ENCODE assay signal across 8 mouse cellular contexts in the genomic region with DNA sequence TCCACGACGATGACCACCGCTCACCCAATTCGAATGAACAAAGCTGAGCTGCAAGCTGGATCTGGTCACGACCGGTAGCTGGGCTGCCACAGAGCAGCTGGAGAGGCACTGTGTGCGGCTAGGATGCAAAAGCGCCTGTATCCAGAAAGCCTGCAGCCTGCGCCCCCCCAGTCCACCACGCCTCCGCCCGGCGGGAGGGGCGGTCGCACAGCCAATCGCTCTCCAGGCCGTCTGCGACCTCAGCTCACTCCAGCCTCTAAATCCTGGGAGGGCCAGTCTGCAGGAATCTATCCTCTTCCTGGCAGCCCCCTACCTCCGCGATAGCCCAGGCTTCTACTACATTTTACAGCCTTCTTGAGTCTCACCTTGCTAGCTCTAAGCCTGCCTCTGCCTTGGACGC. TPM values are rescaled to one million over a fixed set of nuclear protein-coding genes. Genes with fewer than 3 reads are reported as not detected.
DNase-seq lines count a peak whose midpoint lies in the region; ATAC-seq and TF ChIP-seq lines count a peak whose summit lies in the region.

A gene (minus strand): TSS at position 116 of the 400 bp plus-strand sequence.

- peak; percentile 41 to 60 for DNase-seq in left cerebral cortex, adult 2 months (ENCODE audit: extremely low spot score in 1 of 2, low spot score in 2 of 2)
- DNase-seq in left cerebral cortex, adult 9 months (ENCODE audit: low spot score in 2 of 2), result no peak
- peak; percentile 68 for DNase-seq in embryo, embryonic 10 days (ENCODE audit: low spot score)
- DNase-seq in kidney, postnatal 4 days, result peak; percentile 70 to 82
- DNase-seq in lung, postnatal 0 days (ENCODE audit: low spot score), result peak; percentile 46
- DNase-seq in spleen, adult 18-20 months, result no peak

- no peaks in the 10 kb centered on the region for H3K27me3 ChIP-seq in heart, embryonic 14.5 days (ENCODE audit: control insufficient read depth, insufficient read depth, low read length)
- 0 out of 2 replicates have a peak, but pooled peaks cover 13% of the 10 kb centered on the region for H3K27me3 ChIP-seq in lung, postnatal 0 days (replicated peaks; ENCODE audit: insufficient read depth, low read length)
- H3K27me3 ChIP-seq in stomach, embryonic 14.5 days (ENCODE audit: control insufficient read depth, insufficient read depth, low read length), result no peaks in the 10 kb centered on the region

- no peaks in the 10 kb centered on the region for H3K36me3 ChIP-seq in heart, embryonic 14.5 days (ENCODE audit: control insufficient read depth, insufficient read depth, low read length)
- H3K36me3 ChIP-seq in lung, postnatal 0 days (ENCODE audit: insufficient read depth, low read length), result no peaks in the 10 kb centered on the region
- H3K36me3 ChIP-seq in stomach, embryonic 14.5 days (ENCODE audit: control insufficient read depth, insufficient read depth, low read length), result no peaks in the 10 kb centered on the region

- intact Hi-C loops in left cerebral cortex, adult 2 months (cut with DNase I), result no loop called here

- peak; percentile 37; the same call in 1 of the 2 replicates for ATAC-seq in heart, embryonic 14.5 days (ENCODE audit: insufficient number of reproducible peaks, insufficient read depth, low FRiP score, low read depth)
- peak; percentile 58 for ATAC-seq in lung, postnatal 0 days
- ATAC-seq in stomach, embryonic 14.5 days (ENCODE audit: insufficient number of reproducible peaks, insufficient read depth, low FRiP score, low read depth), result peak; percentile 58

- H3K4me3 ChIP-seq in left cerebral cortex, adult 2 months, result peak within 1 kb of the TSS; percentile 56
- H3K4me3 ChIP-seq in heart, embryonic 14.5 days (ENCODE audit: control insufficient read depth in 1 of 2, insufficient read depth in 1 of 2, low read depth in 1 of 2, low read length in 2 of 2), result peak within 1 kb of the TSS; percentile 54 to 61
- peak within 1 kb of the TSS; percentile 44 for H3K4me3 ChIP-seq in lung, postnatal 0 days (ENCODE audit: low read depth, low read length)
- H3K4me3 ChIP-seq in stomach, embryonic 14.5 days (ENCODE audit: low read depth, low read length), result peak within 1 kb of the TSS; percentile 43

- WGBS in heart, embryonic 14.5 days, result 5% methylated on average over 21 of the region's 21 CpGs
- WGBS in lung, postnatal 0 days, result 8% methylated on average over 17 of the region's 21 CpGs
- WGBS in stomach, embryonic 14.5 days, result 3% methylated on average over 21 of the region's 21 CpGs

- H3K4me2 ChIP-seq in heart, embryonic 14.5 days (ENCODE audit: low read length), result peak within 1 kb of the TSS; percentile 72
- H3K4me2 ChIP-seq in lung, postnatal 0 days (replicated peaks; ENCODE audit: low read depth, low read length), result peak within 1 kb of the TSS; percentile 55
- H3K4me2 ChIP-seq in stomach, embryonic 14.5 days (replicated peaks; ENCODE audit: low read depth, low read length), result peak within 1 kb of the TSS; percentile 54

- no peaks in the 10 kb centered on the region for H3K9me3 ChIP-seq in heart, embryonic 14.5 days (ENCODE audit: control insufficient read depth, low read length)
- no peaks in the 10 kb centered on the region for H3K9me3 ChIP-seq in lung, postnatal 0 days (ENCODE audit: low read length)
- H3K9me3 ChIP-seq in stomach, embryonic 14.5 days (ENCODE audit: control insufficient read depth, low read depth, low read length), result no peaks in the 10 kb centered on the region

- TF ChIP-seq EP300 in lung, postnatal 0 days (IDR thresholded peaks at IDR 0.05), result no peak

- peak within 1 kb of the TSS; percentile 87 for H3K27ac ChIP-seq in left cerebral cortex, adult 2 months
- peak within 1 kb of the TSS in 1 of 2 experiments; percentile 70; a peak in 2 of 4 replicates for H3K27ac ChIP-seq in heart, embryonic 14.5 days (replicated peaks in 1 of 2; ENCODE audit: control insufficient read depth in 1 of 2, insufficient read depth in 1 of 2, low read depth in 2 of 2, low read length in 2 of 2)
- H3K27ac ChIP-seq in lung, postnatal 0 days (ENCODE audit: low read length), result peak within 1 kb of the TSS; percentile 28
- H3K27ac ChIP-seq in stomach, embryonic 14.5 days (ENCODE audit: low read length), result peak within 1 kb of the TSS; percentile 55; the same call in 1 of the 2 replicates

- peaks cover 10 to 25% of the 10 kb centered on the region in 2 experiments for H3K4me1 ChIP-seq in heart, embryonic 14.5 days (ENCODE audit: control insufficient read depth in 2 of 2, insufficient read depth in 2 of 2, low read length in 2 of 2)
- H3K4me1 ChIP-seq in lung, postnatal 0 days (ENCODE audit: insufficient read depth, low read depth, low read length), result peaks cover 9% of the 10 kb centered on the region
- peaks cover 19% of the 10 kb centered on the region for H3K4me1 ChIP-seq in stomach, embryonic 14.5 days (ENCODE audit: control insufficient read depth, insufficient read depth, low read length)

- H3K9ac ChIP-seq in heart, embryonic 14.5 days (ENCODE audit: low read length), result peak within 1 kb of the TSS; percentile 77
- H3K9ac ChIP-seq in lung, postnatal 0 days (replicated peaks; ENCODE audit: low read depth), result peak within 1 kb of the TSS; percentile 29
- H3K9ac ChIP-seq in stomach, embryonic 14.5 days (replicated peaks; ENCODE audit: low read depth, low read length), result peak within 1 kb of the TSS; percentile 21; the same call in 1 of the 2 replicates

- no peak for TF ChIP-seq CTCF in left cerebral cortex, adult 2 months (IDR thresholded peaks at IDR 0.05)
- TF ChIP-seq CTCF in lung, postnatal 0 days (IDR thresholded peaks at IDR 0.05), result no peak

RNA-seq across cellular contexts. Expression of the gene that starts here (rescaled TPM):
- 100 to 1,000 TPM; 164 to 198 TPM for total RNA-seq in left cerebral cortex, adult 2 months (2021)
- 65.4 and 86.3 TPM in 2 replicates for polyA plus RNA-seq in heart, embryonic 14.5 days (2014; fragmentation: Nextera tagmentation; extraction: Ambion mirVana)
- 82.5 and 88.3 TPM in 2 replicates for polyA plus RNA-seq in lung, postnatal 0 days (2015; fragmentation: Nextera tagmentation; extraction: Ambion mirVana)
- polyA plus RNA-seq in stomach, embryonic 14.5 days (2014; fragmentation: Nextera tagmentation; extraction: Ambion mirVana), result 29.5 and 31.5 TPM in 2 replicates

Comparison
In these comparisons a context has a peak if more than half of its experiments do, and no peak if none do; other contexts are left out.
1. DNase-seq: peak in left cerebral cortex, adult 2 months (2 of 2), embryo, embryonic 10 days (single experiment), kidney, postnatal 4 days (2 of 2) and lung, postnatal 0 days (single experiment); none in left cerebral cortex, adult 9 months (0 of 2) and spleen, adult 18-20 months (0 of 2).
2. H3K9ac ChIP-seq: peak in every context shown above with its lines; median percentile 77 in heart, embryonic 14.5 days; 29 in lung, postnatal 0 days; 21 in stomach, embryonic 14.5 days.
3. Peak in every context shown above with its lines, with median percentiles within 50 percentile points of each other: H3K4me3 ChIP-seq, ATAC-seq and H3K4me2 ChIP-seq.